8 mouse cellular contexts compared by ENCODE assay signal in genomic region chr17:78936466-78937228, GRCm38 (mm10). TPM values are rescaled to one million over a fixed set of nuclear protein-coding genes. Genes with fewer than 3 reads are reported as not detected.
A peak's percentile ranks its signal among the peaks of the same experiment; 100 is the strongest.
DNase-seq lines count a peak whose midpoint lies in the region; ATAC-seq lines count a peak whose summit lies in the region.

Gene Cebpz (minus strand): TSS chr17:78937066.
Gene Ndufaf7 (plus strand): TSS chr17:78937136.

- H3K27me3 ChIP-seq in hindbrain, embryonic 12.5 days = no peaks in the 10 kb centered on the region

- H3K27ac ChIP-seq in hindbrain, embryonic 12.5 days = peak within 1 kb of the TSS; percentile 40; the same call in 1 of the 2 replicates

- H3K4me2 ChIP-seq in hindbrain, embryonic 12.5 days (replicated peaks) = peak within 1 kb of the TSS; percentile 75

- WGBS in hindbrain, embryonic 12.5 days = under 1% methylated on average over 45 of the region's 45 CpGs

- ATAC-seq in hindbrain, embryonic 12.5 days (ENCODE audit: low FRiP score) = peak; percentile 100

- peaks cover 36% of the 10 kb centered on the region for H3K36me3 ChIP-seq in hindbrain, embryonic 12.5 days

- peak within 1 kb of the TSS; percentile 75 for H3K9ac ChIP-seq in hindbrain, embryonic 12.5 days

- H3K4me3 ChIP-seq in hindbrain, embryonic 12.5 days = peak within 1 kb of the TSS; percentile 81

- DNase-seq in Muller cell, postnatal 12 days (ENCODE audit: inconsistent ontology term) = peak; percentile 99
- peak; percentile 98 for DNase-seq in cerebellum, adult 9-11 months
- peak; percentile 96 to 98 for DNase-seq in frontal cortex, postnatal 10 days (ENCODE audit: low spot score in 2 of 2)
- peak; percentile 94 to 98 for DNase-seq in layer of hippocampus, postnatal 14 days (ENCODE audit: low spot score in 2 of 2)
- DNase-seq in lung, postnatal 14 days = peak; percentile 96
- DNase-seq in retina, adult 2 months (ENCODE audit: low read depth, low spot score) = peak; percentile 95
- peak; percentile 96 for DNase-seq in thymus, postnatal 36 days

- H3K4me1 ChIP-seq in hindbrain, embryonic 12.5 days = peaks cover 18% of the 10 kb centered on the region

- H3K9me3 ChIP-seq in hindbrain, embryonic 12.5 days (replicated peaks) = no peaks in the 10 kb centered on the region

RNA-seq across cellular contexts. Expression of gene Cebpz, which starts in this region (rescaled TPM):
- polyA plus RNA-seq in hindbrain, embryonic 12.5 days (2016; fragmentation: Nextera tagmentation; extraction: Ambion mirVana) = 65.6 and 67.2 TPM in 2 replicates
- 10 to 100 TPM; 33.2 to 34.9 TPM for total RNA-seq in layer of hippocampus, postnatal 14 days (2021)

RNA-seq across cellular contexts. Expression of gene Ndufaf7, which starts in this region (rescaled TPM):
- polyA plus RNA-seq in hindbrain, embryonic 12.5 days (2016; fragmentation: Nextera tagmentation; extraction: Ambion mirVana) = 58.2 and 58.9 TPM in 2 replicates
- total RNA-seq in layer of hippocampus, postnatal 14 days (2021) = 10 to 100 TPM; 60.8 to 63.7 TPM

Comparison
In these comparisons a context has a peak if more than half of its experiments do, and no peak if none do; other contexts are left out.
1. Peak in every context shown above with its lines: DNase-seq, ATAC-seq, H3K4me3 ChIP-seq and H3K27ac ChIP-seq.